Mouse (Mus musculus) forebrain, postnatal 0 days (tissue): ENCODE measurements around the gene Rps26. TPM values are rescaled to one million over a fixed set of nuclear protein-coding genes. Genes with fewer than 3 reads are reported as not detected.
"Not testable (repeated sequence)": the region's sequence is repeated elsewhere in the genome, so short reads cannot be mapped to it uniquely, and the experiment has no call there.

ENCODE experiments used
- ATAC-seq: fragments of 200-750 bp; cut with Nextera tagmentation; 2 replicates; pipeline ENCODE4 v1.8.0; 2017; ENCODE audit warnings: mild to moderate bottlenecking, moderate library complexity
- DNase-seq: peaks from one replicate; pipeline ENCODE4 v3.0.0-alpha.2; 2015
- H3K27ac ChIP-seq: fragments of 300-500 bp; sonication (generic); 2 replicates; pipeline ENCODE4 v1.5.1; 2014; ENCODE audit warnings: low read depth, mild to moderate bottlenecking, antibody characterized with exemption, low read length, moderate library complexity, mixed read lengths
- H3K27me3 ChIP-seq: fragments of 300-500 bp; sonication (generic); 2 replicates; pipeline ENCODE4 v1.6.1; 2014; ENCODE audit warnings: mild to moderate bottlenecking, low read length, mixed read lengths; ENCODE audit not compliant: insufficient read depth
- H3K36me3 ChIP-seq: fragments of 300-500 bp; sonication (generic); 2 replicates; pipeline ENCODE4 v1.6.1; 2014; ENCODE audit warnings: mild to moderate bottlenecking, moderate library complexity; ENCODE audit not compliant: insufficient read depth
- H3K4me1 ChIP-seq: fragments of 300-500 bp; sonication (generic); 2 replicates; pipeline ENCODE4 v1.6.1; 2014; ENCODE audit warnings: antibody characterized with exemption; ENCODE audit not compliant: insufficient read depth
- H3K4me2 ChIP-seq: fragments of 300-500 bp; sonication (generic); 2 replicates; pipeline ENCODE4 v1.6.1; 2014; ENCODE audit warnings: low read depth, mild to moderate bottlenecking, moderate library complexity
- H3K4me3 ChIP-seq: fragments of 300-500 bp; sonication (generic); 2 replicates; pipeline ENCODE4 v1.5.1; 2014; ENCODE audit warnings: low read depth, low read length, mixed read lengths
- H3K9ac ChIP-seq: fragments of 300-500 bp; sonication (generic); 2 replicates; pipeline ENCODE4 v1.6.1; 2014; ENCODE audit warnings: mild to moderate bottlenecking
- H3K9me3 ChIP-seq: fragments of 300-500 bp; sonication (generic); 2 replicates; pipeline ENCODE4 v1.6.1; 2016; ENCODE audit warnings: low read length
- CTCF ChIP-seq: sonication (generic); IDR thresholded peaks from 2 replicates; pipeline ENCODE4 v1.5.1; 2016; ENCODE audit warnings: antibody characterized with exemption, control low read depth, low read depth
- WGBS: fragments of 180-500 bp; shearing (Covaris S2); extraction: QIAGEN DNeasy Blood & Tissue Kit; methylation state at CpG from one replicate; pipeline ENCODE4 v1.1.7; 2014; 5-methylcytosine and 5-hydroxymethylcytosine counted together
- polyA plus RNA-seq: library from polyadenylated mRNA; unstranded; fragments of >200 nt; fragmentation: Nextera tagmentation; extraction: Ambion mirVana; gene quantifications from 2 replicates; pipeline ENCODE4 v1.2.1, GENCODE M21; 2015
- total RNA-seq: library from RNA; depleted of rRNA; stranded (reverse); fragments of >200 nt; gene quantifications from 2 replicates; pipeline ENCODE4 v1.2.3, GENCODE M21; 2014

Gene Rps26
- total and polyA plus RNA-seq, 2 experiments from 2014 or later = 436 to 1,363 TPM

DNA sequence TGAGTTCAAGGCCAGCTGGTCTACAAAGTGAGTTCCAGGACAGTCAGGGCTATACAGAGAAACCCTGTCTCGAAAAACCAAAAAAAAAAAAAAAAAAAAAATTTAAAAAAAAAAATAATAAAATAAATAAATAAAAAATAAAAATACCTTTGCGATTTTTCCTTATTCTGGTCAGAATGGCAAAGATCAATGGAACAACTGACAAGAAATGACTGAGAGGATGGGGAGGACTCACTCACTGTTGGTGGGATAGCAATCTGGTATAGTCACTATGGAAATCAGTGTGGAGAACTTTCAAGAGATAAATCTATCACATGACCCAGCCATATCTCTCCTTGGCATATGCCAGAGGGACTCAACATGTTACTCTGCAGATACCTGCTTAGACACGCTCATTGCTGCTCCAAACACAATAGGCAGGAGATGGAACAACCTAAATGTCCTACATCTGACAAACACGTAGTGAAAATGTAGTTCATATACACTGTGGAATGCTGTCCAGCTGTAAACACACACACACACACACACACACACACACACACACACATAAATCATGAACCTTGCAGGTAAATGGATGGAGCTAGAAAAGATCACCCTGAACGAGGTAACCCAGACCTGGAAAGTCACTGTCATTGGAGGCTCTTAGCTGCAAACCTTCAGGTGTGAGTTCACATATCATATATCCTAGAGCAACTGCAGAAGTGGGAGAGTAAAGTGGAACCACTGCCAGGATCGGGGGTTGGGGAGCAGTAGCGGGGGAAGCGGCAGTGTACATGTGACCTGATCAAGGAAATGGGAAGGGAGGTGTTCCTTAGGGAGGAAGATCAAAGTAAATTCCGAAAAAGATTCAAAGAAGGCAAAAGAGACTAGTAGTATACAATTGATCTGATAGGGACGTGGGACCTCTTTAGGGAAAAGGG lies 1.1 kb upstream of the Rps26 start:
- Histone ChIP-seq H3K9me3 (no peaks in the 10 kb centered on the region), H3K4me3 (no peak overlapping the region), H3K4me2 (no peak overlapping the region), H3K9ac (no peak overlapping the region), H3K27ac (no peak overlapping the region), H3K36me3 (peaks cover 24% of the 10 kb centered on the region), H3K27me3 (no peaks in the 10 kb centered on the region), H3K4me1 (0 out of 2 replicates have a peak, but pooled peaks cover 8% of the 10 kb centered on the region)
- no peak for TF ChIP-seq CTCF
- ATAC-seq (no peak), DNase-seq (no peak)
- 89% methylated on average over 10 of the region's 10 CpGs for WGBS

GRCm38 (mm10) chr10:128625287-128625894 lies 1.2 kb downstream of the Rps26 start:
- Histone ChIP-seq H3K9me3 (no peaks in the 10 kb centered on the region), H3K4me1 (0 out of 2 replicates have a peak, but pooled peaks cover 8% of the 10 kb centered on the region), H3K27me3 (no peaks in the 10 kb centered on the region), H3K27ac (peak overlapping the region; percentile 78), H3K9ac (peak overlapping the region; percentile 75), H3K36me3 (peaks cover 22% of the 10 kb centered on the region), H3K4me2 (peak overlapping the region; percentile 76), H3K4me3 (peak overlapping the region; percentile 57)
- DNase-seq (no peak), ATAC-seq (no peak)
- WGBS = 44% methylated on average over 7 of the region's 7 CpGs
- TF ChIP-seq CTCF = no peak

- not testable (repeated sequence) for H3K4me2 ChIP-seq, H3K4me1 ChIP-seq, H3K9me3 ChIP-seq, H3K27ac ChIP-seq, ATAC-seq, H3K27me3 ChIP-seq, H3K9ac ChIP-seq, DNase-seq, H3K4me3 ChIP-seq
- 84% methylated on average over 3 of the region's 4 CpGs for WGBS
- peaks cover 22% of the 10 kb centered on the region for H3K36me3 ChIP-seq
Observed at GRCm38 (mm10) chr10:128623106-128623613, 3.4 kb downstream of the Rps26 start.

- no peak overlapping the region for H3K4me2 ChIP-seq
- no peak overlapping the region for H3K4me3 ChIP-seq
- no peak for TF ChIP-seq CTCF
- H3K4me1 ChIP-seq = 0 out of 2 replicates have a peak, but pooled peaks cover 8% of the 10 kb centered on the region
- H3K9ac ChIP-seq = no peak overlapping the region
- H3K9me3 ChIP-seq = no peaks in the 10 kb centered on the region
- DNase-seq (no peak), ATAC-seq (no peak)
- no peaks in the 10 kb centered on the region for H3K27me3 ChIP-seq
- 82% methylated on average over 4 of the region's 4 CpGs for WGBS
- H3K36me3 ChIP-seq = peaks cover 22% of the 10 kb centered on the region
- no peak overlapping the region for H3K27ac ChIP-seq
Observed at GRCm38 (mm10) chr10:128622702-128623101, 3.8 kb downstream of the Rps26 start.

GRCm38 (mm10) chr10:128621986-128622520 lies 4.5 kb downstream of the Rps26 start:
- H3K4me1 ChIP-seq = 0 out of 2 replicates have a peak, but pooled peaks cover 8% of the 10 kb centered on the region
- no peaks in the 10 kb centered on the region for H3K27me3 ChIP-seq
- DNase-seq (no peak), ATAC-seq (no peak)
- H3K9ac ChIP-seq = no peak overlapping the region
- WGBS = 82% methylated on average over 3 of the region's 3 CpGs
- H3K4me2 ChIP-seq = no peak overlapping the region
- H3K27ac ChIP-seq = no peak overlapping the region
- H3K9me3 ChIP-seq = no peaks in the 10 kb centered on the region
- H3K4me3 ChIP-seq = no peak overlapping the region
- no peak for TF ChIP-seq CTCF
- peaks cover 22% of the 10 kb centered on the region for H3K36me3 ChIP-seq

- Histone ChIP-seq H3K27me3 (no peaks in the 10 kb centered on the region), H3K36me3 (peaks cover 22% of the 10 kb centered on the region), H3K4me3 (no peak overlapping the region), H3K9me3 (no peaks in the 10 kb centered on the region), H3K9ac (no peak overlapping the region), H3K4me2 (no peak overlapping the region), H3K27ac (no peak overlapping the region), H3K4me1 (0 out of 2 replicates have a peak, but pooled peaks cover 3% of the 10 kb centered on the region)
- DNase-seq (no peak), ATAC-seq (no peak)
- TF ChIP-seq CTCF = no peak
Observed at GRCm38 (mm10) chr10:128620241-128620640, 6.3 kb downstream of the Rps26 start.

- DNase-seq, H3K4me1 ChIP-seq, H3K27ac ChIP-seq, H3K9me3 ChIP-seq, H3K4me2 ChIP-seq, ATAC-seq, H3K4me3 ChIP-seq, H3K27me3 ChIP-seq, H3K9ac ChIP-seq: not testable (repeated sequence)
- H3K36me3 ChIP-seq = peaks cover 13% of the 10 kb centered on the region
- WGBS = 86% methylated on average over 5 of the region's 5 CpGs
Observed at GRCm38 (mm10) chr10:128619148-128619547, 7.4 kb downstream of the Rps26 start.
